ENCODE assay signal across 8 mouse cellular contexts in the genomic region with DNA sequence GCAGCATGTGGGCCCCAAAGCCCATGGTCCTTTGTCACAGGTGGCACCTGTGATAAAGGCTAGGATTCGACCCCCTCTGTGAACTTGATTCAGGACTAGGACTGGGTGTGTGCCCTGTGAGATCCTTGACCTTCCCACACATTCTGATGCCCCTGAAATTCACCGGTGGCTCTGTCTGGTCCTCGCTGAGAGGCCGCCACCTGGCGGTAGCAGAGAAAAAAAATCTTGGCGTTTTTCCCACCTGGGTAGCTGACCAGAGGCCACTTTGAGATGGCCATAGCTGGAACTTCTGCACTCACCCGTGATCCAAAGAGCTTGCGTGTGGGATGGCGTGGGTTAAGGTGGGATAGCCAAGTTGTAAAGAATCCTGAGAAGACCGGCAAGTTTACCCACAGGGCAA. TPM values are rescaled to one million over a fixed set of nuclear protein-coding genes. Genes with fewer than 3 reads are reported as not detected.
DNase-seq lines count a peak whose midpoint lies in the region; ATAC-seq lines count a peak whose summit lies in the region.
"Had no signal": no experiment of that assay in that cellular context is flagged by ENCODE, and none has a peak within 500 bp of the region (broad histone marks: within the 10 kb centered on the region; RNA-seq: fewer than 3 reads in every experiment).

No protein-coding gene starts in this region.

- peak; percentile 58 for DNase-seq in ovary, postnatal 36 days (ENCODE audit: low spot score)
- DNase-seq in ovary, adult 18-20 months (ENCODE audit: low spot score) = no peak
- peak; percentile 72 for DNase-seq in adrenal gland, adult 2 months
- DNase-seq in cerebellum, postnatal 25 days = peak; percentile 86 to 88
- peak; percentile 58 to 62 for DNase-seq in kidney, adult 8-10 months
- peak; percentile 60 for DNase-seq in mesoderm, embryonic 11.5 days (ENCODE audit: low read depth, low spot score)

- ATAC-seq in megakaryocyte-erythroid progenitor cell, adult 5-6 weeks (replicated peaks; ENCODE audit: low FRiP score, low TSS enrichment, poor library complexity, severe bottlenecking) = no peak

RNA-seq across cellular contexts. Expression of a gene that starts 6.0 kb away (rescaled TPM):
- total RNA-seq in adrenal gland, adult 2 months (2021) = not detected
- polyA plus RNA-seq in adrenal gland, adult 2 months (2012; rRNA removed) = 0.30 TPM in 1 of 2 replicates, not detected in the other
- total RNA-seq in megakaryocyte-erythroid progenitor cell, adult 5-6 weeks (2014; fragmentation: Nextera tagmentation) = not detected in 2 replicates
- not detected in 2 replicates for total RNA-seq in megakaryocyte-erythroid progenitor cell, adult 5-6 weeks (2017)
- polyA plus RNA-seq: macrophage had no signal

RNA-seq across cellular contexts. Expression of a gene that starts 11.5 kb away (rescaled TPM):
- total RNA-seq in adrenal gland, adult 2 months (2021) = 1 to 10 TPM; 3.5 to 8.3 TPM
- polyA plus RNA-seq in adrenal gland, adult 2 months (2012; rRNA removed) = 16.6 and 22.4 TPM in 2 replicates
- not detected in 2 replicates for total RNA-seq in megakaryocyte-erythroid progenitor cell, adult 5-6 weeks (2014; fragmentation: Nextera tagmentation)
- total RNA-seq in megakaryocyte-erythroid progenitor cell, adult 5-6 weeks (2017) = not detected in 2 replicates
- polyA plus RNA-seq: macrophage had no signal

RNA-seq across cellular contexts. Expression of a gene that starts 11.5 kb away (rescaled TPM):
- 10 to 100 TPM; 34.6 to 49.1 TPM for total RNA-seq in adrenal gland, adult 2 months (2021)
- polyA plus RNA-seq in adrenal gland, adult 2 months (2012; rRNA removed) = 39.5 and 48.3 TPM in 2 replicates
- total RNA-seq in megakaryocyte-erythroid progenitor cell, adult 5-6 weeks (2014; fragmentation: Nextera tagmentation) = 23.1 and 26.7 TPM in 2 replicates
- total RNA-seq in megakaryocyte-erythroid progenitor cell, adult 5-6 weeks (2017) = 12.6 and 12.9 TPM in 2 replicates

RNA-seq across cellular contexts. Expression of a gene that starts 33.3 kb away (rescaled TPM):
- 1 to 10 TPM in 1 of 2 experiments, under 1 TPM in 1; 0.84 to 1.1 TPM for total RNA-seq in adrenal gland, adult 2 months (2021)
- 0.26 and 0.67 TPM in 2 replicates for polyA plus RNA-seq in adrenal gland, adult 2 months (2012; rRNA removed)
- total RNA-seq in megakaryocyte-erythroid progenitor cell, adult 5-6 weeks (2014; fragmentation: Nextera tagmentation) = not detected in 2 replicates
- total RNA-seq in megakaryocyte-erythroid progenitor cell, adult 5-6 weeks (2017) = 0.38 TPM in 1 of 2 replicates, not detected in the other
- polyA plus RNA-seq: macrophage had no signal

RNA-seq across cellular contexts. Expression of a gene that starts 40.0 kb away (rescaled TPM):
- total RNA-seq in adrenal gland, adult 2 months (2021) = 100 to 1,000 TPM; 401 to 498 TPM
- 12.3 and 12.5 TPM in 2 replicates for polyA plus RNA-seq in adrenal gland, adult 2 months (2012; rRNA removed)
- 2,168 and 2,467 TPM in 2 replicates for total RNA-seq in megakaryocyte-erythroid progenitor cell, adult 5-6 weeks (2014; fragmentation: Nextera tagmentation)
- total RNA-seq in megakaryocyte-erythroid progenitor cell, adult 5-6 weeks (2017) = 3,890 and 4,556 TPM in 2 replicates

Comparison
In these comparisons a context has a peak if more than half of its experiments do, and no peak if none do; other contexts are left out.
1. RNA of a gene that starts 11.5 kb away (total RNA-seq): 3.5 to 8.3 TPM in adrenal gland, adult 2 months; not detected in megakaryocyte-erythroid progenitor cell, adult 5-6 weeks; every median in the first group is over 4 times any median in the second.